Mouse (Mus musculus) intestine, postnatal 0 days (tissue): ENCODE measurements at regions not wholly inside any gene's neighbourhood (a gene's known extent, or its start where the extent isn't known, plus 50 kb on each side); places are given as distances from the start of the nearest gene placed in this dataset.

ENCODE experiments used
- ATAC-seq: fragments of 200-750 bp; cut with Nextera tagmentation; 2 replicates; pipeline ENCODE4 v1.8.0; 2017; ENCODE audit warnings: mild to moderate bottlenecking, moderate TSS enrichment, moderate library complexity
- H3K27ac ChIP-seq: fragments of 300-500 bp; sonication (generic); 2 replicates; pipeline ENCODE4 v1.5.1; 2014; ENCODE audit warnings: mild to moderate bottlenecking, low read depth, low read length, moderate library complexity
- H3K27me3 ChIP-seq: fragments of 300-500 bp; sonication (generic); replicated peaks from 2 replicates; pipeline ENCODE4 v1.6.1; 2014; ENCODE audit warnings: low read length, mixed read lengths; ENCODE audit not compliant: control insufficient read depth, insufficient read depth
- H3K36me3 ChIP-seq: fragments of 300-500 bp; sonication (generic); 2 replicates; pipeline ENCODE4 v1.6.1; 2014; ENCODE audit warnings: mild to moderate bottlenecking, moderate library complexity; ENCODE audit not compliant: control insufficient read depth, insufficient read depth
- H3K4me1 ChIP-seq: fragments of 300-500 bp; sonication (generic); replicated peaks from 2 replicates; pipeline ENCODE4 v1.6.1; 2014; ENCODE audit warnings: antibody characterized with exemption, low read length, mixed read lengths; ENCODE audit not compliant: control insufficient read depth, insufficient read depth
- H3K4me2 ChIP-seq: fragments of 300-500 bp; sonication (generic); replicated peaks from 2 replicates; pipeline ENCODE4 v1.6.1; 2014; ENCODE audit warnings: low read depth, mild to moderate bottlenecking, moderate library complexity
- H3K4me3 ChIP-seq: fragments of 300-500 bp; sonication (generic); 2 replicates; pipeline ENCODE4 v1.5.1; 2014; ENCODE audit warnings: low read depth, low read length
- H3K9ac ChIP-seq: fragments of 300-500 bp; sonication (generic); 2 replicates; pipeline ENCODE4 v1.6.1; 2014; ENCODE audit warnings: mild to moderate bottlenecking, low read depth, low read length
- H3K9me3 ChIP-seq: fragments of 300-500 bp; sonication (generic); 2 replicates; pipeline ENCODE4 v1.6.1; 2016; ENCODE audit warnings: mixed run types; ENCODE audit not compliant: control insufficient read depth
- CTCF ChIP-seq: sonication (generic); IDR thresholded peaks from 2 replicates; pipeline ENCODE4 v1.5.1; 2016; ENCODE audit warnings: low read depth, mild to moderate bottlenecking, control low read depth, antibody characterized with exemption, moderate library complexity
- WGBS: fragments of 180-500 bp; shearing (Covaris S2); extraction: QIAGEN DNeasy Blood & Tissue Kit; methylation state at CpG from one replicate; pipeline ENCODE4 v1.1.7; 2014; 5-methylcytosine and 5-hydroxymethylcytosine counted together

DNA sequence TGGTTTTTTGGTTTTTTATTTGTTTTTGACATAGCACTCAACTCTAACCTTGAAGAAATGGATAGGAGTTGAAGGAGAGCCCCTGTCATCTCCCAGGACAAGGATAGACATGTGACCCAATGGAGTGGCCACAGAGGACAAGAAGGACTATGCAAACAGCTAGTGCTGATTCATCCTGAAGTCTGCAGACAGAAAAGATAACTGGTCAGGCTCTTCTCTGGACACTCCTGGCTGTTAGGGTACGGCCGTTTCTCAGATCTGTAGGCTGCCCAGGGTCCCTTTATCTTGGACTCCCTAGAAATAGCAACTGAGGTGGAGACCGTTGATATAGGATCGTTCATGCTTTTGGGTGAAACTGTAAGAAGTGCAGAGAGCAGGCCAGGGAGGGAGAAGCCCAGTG lies 55.1 kb upstream of the Galnt15 start:
- H3K36me3 ChIP-seq, result no peaks in the 10 kb centered on the region
- no peak overlapping the region for H3K4me3 ChIP-seq
- H3K27ac ChIP-seq, result no peak overlapping the region
- no peak overlapping the region for H3K9ac ChIP-seq
- H3K4me1 ChIP-seq, result no peaks in the 10 kb centered on the region
- WGBS, result 78% methylated on average over 4 of the region's 4 CpGs
- H3K27me3 ChIP-seq, result no peaks in the 10 kb centered on the region
- H3K4me2 ChIP-seq, result no peak overlapping the region
- no peak for ATAC-seq
- H3K9me3 ChIP-seq, result no peaks in the 10 kb centered on the region
- no peak for TF ChIP-seq CTCF

- H3K36me3 ChIP-seq, result no peaks in the 10 kb centered on the region
- no peaks in the 10 kb centered on the region for H3K27me3 ChIP-seq
- no peak overlapping the region for H3K27ac ChIP-seq
- 82% methylated on average over 4 of the region's 4 CpGs for WGBS
- no peak for ATAC-seq
- H3K4me2 ChIP-seq, result no peak overlapping the region
- H3K9me3 ChIP-seq, result no peaks in the 10 kb centered on the region
- H3K4me1 ChIP-seq, result no peaks in the 10 kb centered on the region
- H3K9ac ChIP-seq, result no peak overlapping the region
- H3K4me3 ChIP-seq, result no peak overlapping the region
- TF ChIP-seq CTCF, result no peak
Measured at GRCm38 (mm10) chr14:31978196-31978595, 50.6 kb upstream of the Galnt15 start.

- no peak overlapping the region for H3K9ac ChIP-seq
- 59% methylated on average over 3 of the region's 3 CpGs for WGBS
- ATAC-seq, result no peak
- no peak overlapping the region for H3K27ac ChIP-seq
- H3K27me3 ChIP-seq, result no peaks in the 10 kb centered on the region
- TF ChIP-seq CTCF, result no peak
- no peaks in the 10 kb centered on the region for H3K4me1 ChIP-seq
- no peak overlapping the region for H3K4me2 ChIP-seq
- H3K9me3 ChIP-seq, result no peaks in the 10 kb centered on the region
- no peak overlapping the region for H3K4me3 ChIP-seq
- H3K36me3 ChIP-seq, result no peaks in the 10 kb centered on the region
Measured at GRCm38 (mm10) chr14:31978690-31979089, 50.1 kb upstream of the Galnt15 start.
